Mouse (Mus musculus) NIH3T3 (cell line): Measurements from ENCODE around the gene Trim47.

Source experiments
- DNase-seq: peaks from one replicate; pipeline ENCODE4 v3.0.0-alpha.2; 2012; ENCODE audit warnings: low read depth

Gene Trim47

DNA sequence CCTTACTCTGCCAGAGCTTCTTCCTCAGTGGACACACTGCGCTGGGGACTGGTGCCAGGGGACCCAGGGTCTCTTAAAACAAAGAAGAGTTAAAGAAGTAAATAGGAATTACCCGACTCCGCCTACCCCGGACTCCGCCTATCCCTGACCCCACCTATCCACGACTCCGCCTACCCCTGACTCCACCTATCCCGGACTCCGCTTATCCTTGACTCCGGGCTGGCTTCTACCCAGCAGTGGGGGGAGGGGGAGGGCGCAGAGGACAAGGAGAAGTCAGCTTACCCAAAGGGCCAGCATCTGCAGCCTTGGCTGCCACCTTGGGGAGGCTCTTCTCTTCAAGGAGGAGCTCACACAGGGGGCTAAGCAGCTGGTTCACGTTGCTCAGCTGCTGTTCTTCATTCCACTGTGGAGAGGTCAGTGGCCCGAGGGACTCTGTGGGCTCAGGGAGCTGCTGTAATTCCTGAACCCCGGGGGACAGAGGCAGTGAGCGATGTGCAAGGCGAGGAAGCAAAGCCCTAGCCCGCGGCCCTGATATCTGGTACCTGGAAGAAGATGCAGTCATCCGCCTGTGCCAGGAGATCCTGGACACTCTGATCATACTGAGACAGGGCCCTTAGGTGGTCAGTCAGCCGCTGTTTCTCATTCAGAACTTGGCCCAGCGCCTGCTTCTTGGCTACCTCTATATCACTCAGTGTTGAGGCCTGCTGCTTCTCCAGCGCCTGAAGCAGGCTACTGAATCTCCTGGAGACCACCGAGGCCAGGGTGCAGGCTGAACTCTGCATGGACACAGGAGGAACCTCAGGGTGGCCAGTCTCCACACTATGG lies at the start of gene Trim47:
Gene Trim47 (minus strand): TSS at position 55 of the 825 bp plus-strand sequence.
- peak; percentile 39 for DNase-seq

GRCm38 (mm10) chr11:116176010-116176409 lies 49.0 kb upstream of the Trim47 start:
- DNase-seq: peak; percentile 83

- no peak for DNase-seq
These were observed 47.9 kb upstream of the Trim47 start for GRCm38 (mm10) chr11:116174775-116175448.

- DNase-seq: no peak
These were observed 44.9 kb upstream of the Trim47 start for GRCm38 (mm10) chr11:116171959-116172358.

DNA sequence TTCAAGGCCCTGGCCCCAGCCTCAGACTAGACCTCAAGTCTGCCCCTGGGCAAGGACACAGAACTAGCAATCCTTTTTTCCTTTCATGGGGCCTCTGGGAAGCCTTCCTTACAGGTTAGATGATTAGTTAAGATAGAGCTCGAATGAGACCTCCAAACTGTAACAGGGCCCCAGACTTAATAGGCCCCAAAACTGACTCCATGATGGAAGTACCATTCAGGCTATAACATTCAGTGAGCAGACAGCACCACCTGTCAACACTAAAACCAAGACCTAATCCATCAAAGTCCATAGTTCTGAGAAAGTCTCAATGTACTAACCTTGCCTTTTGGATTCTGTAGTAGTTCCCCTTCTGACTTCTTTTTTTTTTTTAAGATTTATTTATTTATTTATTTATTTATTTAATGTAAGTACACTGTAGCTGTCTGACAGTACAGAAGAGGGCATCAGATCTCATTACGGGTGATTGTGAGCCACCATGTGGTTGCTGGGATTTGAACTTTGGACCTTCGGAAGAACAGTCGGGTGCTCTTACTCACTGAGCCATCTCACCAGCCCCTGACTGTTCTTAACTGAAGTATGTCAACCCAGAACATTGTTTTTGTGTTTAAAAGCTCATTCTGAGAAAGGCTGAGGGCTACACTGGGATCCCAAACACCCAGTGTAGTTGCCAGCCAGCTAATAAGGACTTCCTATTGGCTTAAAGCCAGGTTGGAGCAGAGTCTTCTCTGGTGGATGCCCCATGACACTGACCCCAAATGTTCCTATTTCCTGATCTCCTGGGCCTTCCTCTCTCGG lies 43.2 kb upstream of the Trim47 start:
- no peak for DNase-seq

GRCm38 (mm10) chr11:116169214-116169613 lies 42.2 kb upstream of the Trim47 start:
- no peak for DNase-seq

DNA sequence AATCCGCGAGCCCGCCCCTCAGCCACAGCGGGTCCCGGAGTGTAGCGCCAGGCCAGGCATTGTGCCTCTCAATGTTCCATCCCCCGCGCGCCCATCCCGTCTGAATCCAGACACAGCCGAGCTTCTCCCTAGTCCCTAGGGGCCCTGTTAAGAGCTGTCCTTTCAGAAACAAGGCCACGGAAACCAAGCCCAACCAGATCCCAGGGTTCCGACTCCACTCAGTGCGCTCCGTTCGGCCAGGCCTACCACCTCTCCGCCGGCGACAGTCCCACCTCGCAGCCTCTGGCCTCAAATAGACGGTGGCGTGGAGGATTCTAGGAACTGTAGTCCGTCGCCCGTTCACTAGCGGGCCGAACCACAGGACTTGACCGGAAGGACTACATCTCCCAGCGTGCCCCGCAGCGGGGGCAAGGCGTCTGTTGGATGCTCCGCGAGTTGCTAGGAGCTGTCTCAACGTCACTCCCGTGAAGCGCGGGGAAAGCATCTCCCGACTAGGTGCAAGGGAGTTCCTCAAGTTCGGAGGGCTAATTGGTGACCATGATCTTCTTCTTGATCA lies 41.0 kb upstream of the Trim47 start, which contains the start of gene Fbf1:
Gene Fbf1 (minus strand): TSS at position 283 of the 556 bp plus-strand sequence.
- DNase-seq: peak; percentile 96

GRCm38 (mm10) chr11:116167232-116167631 lies 40.2 kb upstream of the Trim47 start:
- DNase-seq: peak; percentile 82

GRCm38 (mm10) chr11:116163002-116163401 lies 36.0 kb upstream of the Trim47 start:
- DNase-seq: no peak

DNA sequence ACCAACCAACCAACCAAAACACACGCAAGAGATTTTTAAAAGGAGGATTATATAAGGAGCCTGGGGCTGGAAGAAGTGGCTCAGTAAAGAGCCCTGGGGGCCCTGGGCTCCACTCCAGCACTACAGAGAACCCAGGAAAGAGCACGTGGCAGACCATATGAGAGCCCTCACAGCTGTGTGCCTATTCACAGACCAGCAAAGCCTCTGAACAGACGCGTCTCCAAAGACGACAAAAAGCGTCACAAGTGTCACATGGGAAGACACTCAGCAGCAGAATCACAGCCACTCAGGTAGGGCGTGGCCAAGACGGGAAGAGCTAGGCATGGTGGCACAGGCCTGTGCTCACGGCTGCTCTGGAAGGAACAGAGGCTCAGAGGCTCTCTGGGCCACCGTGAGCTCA lies 35.1 kb upstream of the Trim47 start:
- DNase-seq: no peak

- DNase-seq: no peak
These were observed 34.3 kb upstream of the Trim47 start for GRCm38 (mm10) chr11:116161312-116161711.

GRCm38 (mm10) chr11:116150960-116151359 lies 23.9 kb upstream of the Trim47 start:
- DNase-seq: no peak

DNA sequence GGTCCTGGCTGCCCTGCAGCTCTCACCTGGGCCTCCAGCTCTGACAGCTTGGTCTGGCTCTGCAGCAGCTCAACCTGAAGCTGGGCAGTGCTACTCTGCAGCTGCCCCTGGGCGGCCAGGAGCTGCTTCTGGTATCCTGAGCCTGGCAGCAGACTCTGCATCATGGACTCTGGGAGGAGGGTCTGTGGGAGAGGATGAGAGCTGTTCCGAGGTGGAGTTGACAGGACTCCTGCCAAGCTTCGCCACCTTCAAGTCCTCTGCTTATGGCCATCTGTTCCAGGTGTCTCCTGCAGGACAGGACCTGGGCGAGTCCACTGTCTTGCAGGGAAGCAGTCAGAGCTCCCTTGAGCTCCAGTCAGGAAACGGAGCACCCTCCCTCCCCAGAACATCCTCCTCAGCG lies 22.3 kb upstream of the Trim47 start:
- no peak for DNase-seq

DNA sequence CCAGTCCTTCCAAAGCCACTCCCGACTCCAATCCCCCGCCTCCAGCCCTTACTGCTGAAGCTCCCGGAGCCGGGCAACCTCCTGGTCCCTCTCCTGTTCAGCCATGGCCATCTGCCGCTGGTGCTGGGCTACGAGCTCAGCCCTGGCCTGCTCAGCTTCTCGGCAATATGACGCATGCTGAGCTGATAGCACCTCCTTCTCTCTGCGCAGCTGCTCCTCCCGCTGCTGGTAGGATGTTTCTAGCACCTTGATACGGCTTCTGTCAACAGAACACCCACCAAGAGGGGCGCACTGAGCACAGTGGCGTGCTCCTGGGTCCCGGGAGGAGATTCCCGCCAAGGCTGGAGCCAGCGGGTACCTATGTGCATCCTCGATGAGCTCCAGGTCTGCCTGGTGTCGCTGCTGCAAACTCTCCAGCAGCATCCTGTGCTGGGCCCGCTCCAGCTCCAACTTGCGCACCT lies 21.8 kb upstream of the Trim47 start:
- no peak for DNase-seq

DNA sequence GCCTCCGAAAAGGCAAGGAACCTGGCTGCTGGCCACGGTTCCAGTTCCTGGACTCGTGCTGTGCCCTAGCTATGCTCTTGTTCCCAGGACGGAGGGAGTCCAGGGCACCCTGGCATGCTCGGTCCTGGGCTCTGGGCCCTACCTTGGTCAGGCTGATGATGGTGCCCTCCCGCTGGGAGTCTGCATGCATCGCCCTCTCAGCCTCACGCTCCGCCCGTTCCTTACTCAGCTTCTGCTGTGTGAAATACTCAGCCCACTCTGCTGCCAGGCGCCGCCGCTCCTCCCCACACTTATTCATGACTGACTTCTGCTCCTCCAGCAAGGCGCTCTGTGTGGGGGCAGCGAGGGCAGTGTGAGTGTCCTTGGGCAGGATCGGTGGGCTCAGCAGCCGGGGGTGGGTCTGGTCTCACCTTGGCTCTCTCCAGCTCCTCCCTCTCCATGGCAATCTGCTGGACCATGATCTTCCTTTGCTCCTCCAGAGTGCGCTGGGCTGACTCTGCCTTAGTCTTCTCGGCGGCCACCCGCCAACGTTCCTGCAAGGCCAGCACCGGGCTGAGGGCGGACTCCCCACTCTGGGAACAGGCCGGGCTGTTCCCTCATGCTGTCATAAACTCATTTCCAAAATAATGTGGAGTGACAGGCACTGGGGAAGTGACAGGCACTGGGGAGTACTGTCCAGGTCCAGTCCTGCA lies 19.4 kb upstream of the Trim47 start:
- no peak for DNase-seq

- no peak for DNase-seq
These were observed 18.7 kb upstream of the Trim47 start for GRCm38 (mm10) chr11:116145481-116146293.

- DNase-seq: no peak
These were observed 16.5 kb upstream of the Trim47 start for GRCm38 (mm10) chr11:116143468-116143867.

DNA sequence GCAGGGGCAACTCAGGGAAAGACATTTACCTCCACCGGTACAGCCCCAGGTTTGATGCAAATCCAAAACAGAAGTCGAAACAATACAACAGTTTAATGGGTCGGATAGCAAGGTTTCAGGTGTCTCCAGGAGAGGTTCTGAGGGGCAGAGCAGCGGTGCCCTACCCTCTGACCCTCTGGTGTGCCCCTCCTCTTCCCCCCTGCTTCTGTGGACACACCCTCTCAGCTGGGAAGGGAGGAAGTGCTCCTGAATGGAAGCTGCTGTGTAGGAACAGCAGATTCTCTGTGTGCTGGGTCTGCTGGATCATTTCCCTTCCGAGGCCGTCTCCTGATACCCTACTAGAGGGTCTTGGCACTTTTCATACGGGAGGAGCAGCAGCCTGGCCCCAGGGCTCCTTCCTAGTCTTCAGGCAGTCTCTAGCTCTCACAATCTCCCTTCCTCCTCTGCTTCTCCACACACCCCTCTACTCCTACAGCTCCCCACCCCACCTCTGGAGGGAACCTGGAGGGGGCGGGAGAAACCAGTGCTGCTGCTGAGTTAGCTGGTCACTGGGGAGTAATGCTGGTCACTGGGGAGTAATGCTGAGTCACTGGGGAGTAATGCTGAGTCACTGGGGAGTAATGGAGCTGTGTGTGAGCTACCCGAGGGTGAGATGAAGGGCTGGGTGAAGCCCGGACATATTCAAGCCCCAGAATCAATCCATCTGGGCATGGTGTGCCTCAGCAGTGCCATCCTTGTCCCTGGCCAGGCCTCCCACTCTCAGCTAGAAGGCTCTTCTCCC lies 15.4 kb upstream of the Trim47 start:
- peak; percentile 76 for DNase-seq

DNA sequence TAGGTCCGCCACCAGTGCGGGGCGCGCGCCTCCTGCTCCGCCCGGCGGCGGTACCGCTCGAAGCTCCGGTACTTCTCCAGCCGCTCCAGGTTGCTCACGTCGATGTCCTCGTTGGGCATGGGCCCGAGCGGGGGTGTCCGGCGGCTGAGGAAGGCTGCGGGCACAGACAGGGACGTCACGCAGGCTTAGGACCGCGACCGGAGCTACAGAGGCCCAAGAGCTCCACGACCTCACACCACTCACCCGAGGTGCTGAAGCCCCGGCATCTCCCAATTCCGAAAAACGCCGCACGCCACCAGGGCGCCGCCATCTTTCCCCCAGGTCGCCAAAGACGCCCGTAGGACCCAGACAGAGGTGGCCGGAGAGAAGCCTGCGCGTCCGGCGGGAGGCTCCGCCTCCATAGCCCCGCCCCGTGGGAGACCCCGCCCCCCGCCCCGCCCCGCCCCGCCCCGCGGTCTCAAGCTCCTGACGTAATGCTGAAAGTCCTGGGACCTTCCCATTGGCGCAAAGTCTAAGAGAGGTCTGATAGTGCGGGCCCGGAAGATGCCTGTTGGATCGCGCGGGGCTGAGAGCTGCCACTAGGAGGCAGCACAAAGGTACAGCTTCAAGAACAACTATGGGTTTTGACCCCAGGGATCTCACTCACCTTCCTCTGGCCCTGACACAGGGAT lies 11.6 kb upstream of the Trim47 start, which contains the start of gene Mrpl38:
Gene Mrpl38 (minus strand): TSS at position 401 of the 671 bp plus-strand sequence.
- peak; percentile 97 for DNase-seq
